Mouse (Mus musculus) CH12.LX (cell line): Measurements from ENCODE around the gene Nmrk1.

Experiments used
- CTCF ChIP-seq, 2 experiments: IDR thresholded peaks in 1 of 2; conservative IDR thresholded peaks in 1 of 2; 2 replicates each; pipeline ENCODE4 v1.5.1; 2011 to 2012; ENCODE audit warnings: low read depth in 2 of 2, low read length in 2 of 2, improper control_type of control experiment in 1 of 2, inconsistent platforms in 1 of 2, mild to moderate bottlenecking in 1 of 2, moderate library complexity in 1 of 2
- EP300 ChIP-seq: IDR thresholded peaks from 2 replicates; pipeline ENCODE4 v1.6.1; 2011; ENCODE audit warnings: low read length, improper control_type of control experiment
- ETS1 ChIP-seq: conservative IDR thresholded peaks from 2 replicates; pipeline ENCODE4 v1.6.1; 2012; ENCODE audit warnings: low read depth, mild to moderate bottlenecking, inconsistent platforms, low read length, improper control_type of control experiment, moderate library complexity
- KAT2A ChIP-seq: IDR thresholded peaks from 2 replicates; pipeline ENCODE4 v1.6.1; 2012; ENCODE audit warnings: low read length, improper control_type of control experiment, inconsistent platforms; ENCODE audit not compliant: insufficient replicate concordance
- USF1 ChIP-seq: IDR thresholded peaks from 2 replicates; pipeline ENCODE4 v1.6.1; 2014; ENCODE audit warnings: low read depth, mild to moderate bottlenecking, inconsistent platforms, low read length, improper control_type of control experiment

- TF ChIP-seq KAT2A: no peak
- no peak for TF ChIP-seq ETS1
- TF ChIP-seq EP300: no peak
- TF ChIP-seq USF1: no peak
- TF ChIP-seq CTCF (conservative IDR thresholded peaks at IDR 0.05 in 1 of 2, IDR thresholded peaks at IDR 0.05 in 1 of 2; ENCODE audit: low read depth in 2 of 2, low read length in 2 of 2): no peak
These were observed 48.9 kb upstream of the Nmrk1 start for GRCm38 (mm10) chr19:18582887-18583286.
